21 mouse cellular contexts compared by ENCODE assay signal in genomic region chr4:98710891-98711290, GRCm38 (mm10). TPM values are rescaled to one million over a fixed set of nuclear protein-coding genes. Genes with fewer than 3 reads are reported as not detected.
A peak's percentile ranks its signal among the peaks of the same experiment; 100 is the strongest.
DNase-seq lines count a peak whose midpoint lies in the region; TF ChIP-seq lines count a peak whose summit lies in the region.
"Had no signal": no experiment of that assay in that cellular context is flagged by ENCODE, and none has a peak within 500 bp of the region (broad histone marks: within the 10 kb centered on the region; RNA-seq: fewer than 3 reads in every experiment).

No protein-coding gene starts in this region.

- TF ChIP-seq CTCF in testis, adult 2 months (IDR thresholded peaks at IDR 0.05; ENCODE audit: control insufficient read depth, insufficient read depth, insufficient replicate concordance, low read depth, low read length), result no peak

- no peaks in the 10 kb centered on the region for H3K27me3 ChIP-seq in testis, adult 2 months (ENCODE audit: control insufficient read depth, insufficient read depth, low read length)
- H3K27me3 ChIP-seq: CH12.LX, Patski had no signal

- H3K36me3 ChIP-seq in testis, adult 2 months (ENCODE audit: control insufficient read depth, insufficient read depth, low read length), result no peaks in the 10 kb centered on the region
- H3K36me3 ChIP-seq: G1E had no signal

- no peaks in the 10 kb centered on the region for H3K4me1 ChIP-seq in testis, adult 2 months (ENCODE audit: control insufficient read depth, insufficient read depth, low read length)

- DNase-seq in testis, postnatal 10 days (ENCODE audit: low spot score), result no peak
- peak; percentile 71 for DNase-seq in fat pad, adult 2 months (ENCODE audit: extremely low read depth, low read depth, low spot score)
- DNase-seq in gonadal fat pad, adult 2 months (ENCODE audit: low read depth), result peak; percentile 57
- DNase-seq in cerebellum, adult 9-11 months, result no peak
- no peak for DNase-seq in cerebellum, postnatal 4 days (ENCODE audit: low spot score in 2 of 2)
- DNase-seq: adrenal gland, adult 2 months; adrenal gland, adult 8-10 months; adrenal gland, postnatal 10 days; adrenal gland, postnatal 14 days; adrenal gland, postnatal 25 days; adrenal gland, postnatal 36 days; B cell, adult 2 months; cerebellum, adult 11 months; cerebellum, adult 11-12 months; cerebellum, adult 18-20 months had no signal

- H3K4me3 ChIP-seq in testis, adult 2 months (ENCODE audit: control insufficient read depth, low read depth, low read length), result peak overlapping the region; percentile 75

- no peak for TF ChIP-seq POLR2A in testis, adult 2 months (IDR thresholded peaks at IDR 0.05; ENCODE audit: control insufficient read depth, low read depth, low read length)

- no peak overlapping the region for H3K27ac ChIP-seq in testis, adult 2 months (ENCODE audit: control insufficient read depth, insufficient read depth, low read depth, low read length)

RNA-seq across cellular contexts. Expression of gene L1td1, which starts 15.6 kb away (rescaled TPM):
- 0.49 and 0.59 TPM in 2 replicates for polyA plus RNA-seq in testis, adult 2 months (2012; rRNA removed)
- not detected in 2 replicates for polyA plus RNA-seq in gonadal fat pad, adult 2 months (2012; rRNA removed)
- polyA plus RNA-seq: activated CD4-positive, CD25-positive, alpha-beta regulatory T cell, adult 4 months; adrenal gland, adult 2 months; C2C12; G1E; Patski had no signal

Comparison
In these comparisons a context has a peak if more than half of its experiments do, and no peak if none do; other contexts are left out.
1. DNase-seq: peak in fat pad, adult 2 months (single experiment) and gonadal fat pad, adult 2 months (single experiment); none in testis, postnatal 10 days (single experiment), cerebellum, adult 9-11 months (single experiment) and cerebellum, postnatal 4 days (0 of 2).